Mouse (Mus musculus): ENCODE measurements at regions not wholly inside any gene's neighbourhood (a gene's known extent, or its start where the extent isn't known, plus 50 kb on each side); places are given as distances from the start of the nearest gene placed in this dataset.

GRCm38 (mm10) chr5:111553471-111554382 lies 136.6 kb downstream of the Mn1 start:
- H3K27ac ChIP-seq (ENCODE audit: insufficient read depth, low read depth) = no peak overlapping the region
- in situ Hi-C loops (cut with MboI; ENCODE audit: low pct_ligation_motif_present, low pct_unique_long_range_greater_than_20kb, low sequenced_read_pairs) = no loop called here
- no peak overlapping the region for H3K9ac ChIP-seq (ENCODE audit: insufficient read depth, low read depth)
- H3K4me3 ChIP-seq (replicated peaks in 1 of 3; ENCODE audit: low read depth in 2 of 3, low read length in 2 of 3, poor library complexity in 1 of 3) = no peak overlapping the region
- no peak for DNase-seq (ENCODE audit: extremely low read depth)
- peaks cover 85% of the 10 kb centered on the region for H3K9me3 ChIP-seq (replicated peaks; ENCODE audit: low read length)
- no peak for TF ChIP-seq BHLHE40 (IDR thresholded peaks at IDR 0.05; ENCODE audit: low read depth, low read length)
- no peak for TF ChIP-seq ZNF384 (IDR thresholded peaks at IDR 0.05; ENCODE audit: low read depth, low read length)
- TF ChIP-seq HCFC1 (IDR thresholded peaks at IDR 0.05; ENCODE audit: low read depth, low read length) = no peak
- TF ChIP-seq KAT2A (IDR thresholded peaks at IDR 0.05; ENCODE audit: insufficient replicate concordance, low read length) = no peak
- no peak for TF ChIP-seq MAFK (IDR thresholded peaks at IDR 0.05; ENCODE audit: insufficient replicate concordance, low read length)
- no peak for TF ChIP-seq E2F4 (IDR thresholded peaks at IDR 0.05; ENCODE audit: insufficient replicate concordance, low read depth, low read length)
- no peak for TF ChIP-seq ZKSCAN1 (IDR thresholded peaks at IDR 0.05; ENCODE audit: borderline replicate concordance, low read depth, low read length)
- no peak for TF ChIP-seq ZC3H11A (IDR thresholded peaks at IDR 0.05; ENCODE audit: low read depth, low read length)
- TF ChIP-seq POLR2A (IDR thresholded peaks at IDR 0.05; ENCODE audit: low read depth, low read length) = no peak
- TF ChIP-seq UBTF (IDR thresholded peaks at IDR 0.05; ENCODE audit: low read depth, low read length) = no peak
- TF ChIP-seq TCF12 (IDR thresholded peaks at IDR 0.05; ENCODE audit: low read depth, low read length) = no peak
- TF ChIP-seq ZMIZ1 (IDR thresholded peaks at IDR 0.05; ENCODE audit: low read depth, low read length) = no peak
- TF ChIP-seq CHD2 (IDR thresholded peaks at IDR 0.05; ENCODE audit: low read length) = no peak
- TF ChIP-seq POLR2AphosphoS2 (IDR thresholded peaks at IDR 0.05; ENCODE audit: low read depth, low read length) = no peak
- TF ChIP-seq GABPA (IDR thresholded peaks at IDR 0.05; ENCODE audit: insufficient replicate concordance, low read depth, low read length) = no peak
- no peak for TF ChIP-seq PAX5 (IDR thresholded peaks at IDR 0.05; ENCODE audit: low read length)
- TF ChIP-seq TBP (conservative IDR thresholded peaks at IDR 0.05; ENCODE audit: low read depth, low read length) = no peak
- TF ChIP-seq MAX (IDR thresholded peaks at IDR 0.05; ENCODE audit: low read length) = no peak
- no peak for TF ChIP-seq MAZ (IDR thresholded peaks at IDR 0.05; ENCODE audit: low read depth, low read length)
- TF ChIP-seq IRF4 (IDR thresholded peaks at IDR 0.05; ENCODE audit: low read depth, low read length) = no peak
- no peaks in the 10 kb centered on the region for H3K4me1 ChIP-seq (ENCODE audit: control insufficient read depth in 1 of 2, insufficient read depth in 2 of 2)
- dilution Hi-C loops (cut with MboI; ENCODE audit: extremely low pct_ligation_motif_present, extremely low pct_unique_long_range_greater_than_20kb, low sequenced_read_pairs) = no loop called here
- no peak overlapping the region for H3K4me2 ChIP-seq (ENCODE audit: insufficient read depth, low read depth, poor library complexity, severe bottlenecking)
- no peaks in the 10 kb centered on the region for H3K27me3 ChIP-seq (replicated peaks)
- H3K36me3 ChIP-seq (replicated peaks in 1 of 2; ENCODE audit: control insufficient read depth in 1 of 2, insufficient read depth in 1 of 2, low read length in 1 of 2) = no peaks in the 10 kb centered on the region
- no peaks in the 10 kb centered on the region for H3K79me2 ChIP-seq (replicated peaks; ENCODE audit: control insufficient read depth, extremely low read depth, insufficient read depth, poor library complexity, severe bottlenecking)

Measured in CH12.LX (cell line).